Mouse (Mus musculus) neural tube, embryonic 12.5 days (tissue): ENCODE results near the gene Agt. TPM values are rescaled to one million over a fixed set of nuclear protein-coding genes. Genes with fewer than 3 reads are reported as not detected.

Source experiments
- ATAC-seq: fragments of 200-750 bp; cut with Nextera tagmentation; 2 replicates; pipeline ENCODE4 v1.8.0; 2017; ENCODE audit warnings: low read depth, mild to moderate bottlenecking, moderate TSS enrichment, moderate library complexity; ENCODE audit not compliant: low FRiP score
- H3K27ac ChIP-seq: fragments of 300-500 bp; sonication (generic); 2 replicates; pipeline ENCODE4 v1.5.1; 2016
- H3K27me3 ChIP-seq: fragments of 300-500 bp; sonication (generic); replicated peaks from 2 replicates; pipeline ENCODE4 v1.6.1; 2016; ENCODE audit warnings: mild to moderate bottlenecking
- H3K36me3 ChIP-seq: fragments of 300-500 bp; sonication (generic); 2 replicates; pipeline ENCODE4 v1.6.1; 2016; ENCODE audit warnings: mild to moderate bottlenecking
- H3K4me1 ChIP-seq: fragments of 300-500 bp; sonication (generic); 2 replicates; pipeline ENCODE4 v1.6.1; 2016
- H3K4me2 ChIP-seq: fragments of 300-500 bp; sonication (generic); replicated peaks from 2 replicates; pipeline ENCODE4 v1.6.1; 2016; ENCODE audit warnings: mild to moderate bottlenecking
- H3K4me3 ChIP-seq: fragments of 300-500 bp; sonication (generic); 2 replicates; pipeline ENCODE4 v1.5.1; 2016
- H3K9ac ChIP-seq: fragments of 300-500 bp; sonication (generic); 2 replicates; pipeline ENCODE4 v1.6.1; 2016; ENCODE audit warnings: mild to moderate bottlenecking
- H3K9me3 ChIP-seq: fragments of 300-500 bp; sonication (generic); 2 replicates; pipeline ENCODE4 v1.6.1; 2016; ENCODE audit warnings: mild to moderate bottlenecking
- WGBS: fragments of 180-500 bp; shearing (Covaris S2); methylation state at CpG from one replicate; pipeline ENCODE4 v1.1.7; 2016; 5-methylcytosine and 5-hydroxymethylcytosine counted together
- polyA plus RNA-seq: library from polyadenylated mRNA; unstranded; fragments of >200 nt; fragmentation: Nextera tagmentation; extraction: Ambion mirVana; gene quantifications from 2 replicates; pipeline ENCODE4 v1.2.1, GENCODE M21; 2016

Gene Agt
- 0.10 and 0.29 TPM in 2 replicates for polyA plus RNA-seq

GRCm38 (mm10) chr8:124569593-124569992 lies at the start of gene Agt:
Agt (minus strand) TSS chr8:124569706.
- 90% methylated on average over 2 of the region's 2 CpGs for WGBS
- no peak for ATAC-seq

DNA sequence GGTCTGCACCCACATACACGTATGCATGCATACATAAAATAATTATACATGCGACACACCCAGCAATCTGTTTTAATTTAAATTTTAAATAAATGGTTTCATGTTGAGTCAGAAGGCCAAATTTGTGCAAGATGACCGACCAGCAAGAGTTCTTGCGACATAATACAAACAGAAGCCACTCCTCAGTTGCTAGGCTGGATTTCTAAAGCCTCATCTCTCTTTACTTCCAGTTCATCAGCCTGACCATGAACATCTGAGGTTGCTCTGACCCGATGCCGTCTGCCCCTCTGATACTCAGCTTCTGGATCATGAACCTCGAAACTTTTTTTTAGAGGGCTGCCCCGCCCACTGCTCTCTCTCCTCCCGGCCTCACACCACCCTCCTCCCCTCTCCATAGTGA lies 48.7 kb upstream of the Agt start:
- H3K4me3 ChIP-seq = no peak overlapping the region
- H3K9ac ChIP-seq = no peak overlapping the region
- 64% methylated on average over 9 of the region's 9 CpGs for WGBS
- H3K4me1 ChIP-seq = no peaks in the 10 kb centered on the region
- H3K27ac ChIP-seq = no peak overlapping the region
- H3K4me2 ChIP-seq = no peak overlapping the region
- H3K9me3 ChIP-seq = no peaks in the 10 kb centered on the region
- H3K36me3 ChIP-seq = no peaks in the 10 kb centered on the region
- H3K27me3 ChIP-seq = peaks cover 5% of the 10 kb centered on the region; the same call in 1 of the 2 replicates
- ATAC-seq = no peak

More at GRCm38 (mm10) chr8:124569593-124569992, at the start of gene Agt:
- Histone ChIP-seq H3K9me3 (no peaks in the 10 kb centered on the region), H3K9ac (no peak within 1 kb of the TSS), H3K36me3 (no peaks in the 10 kb centered on the region), H3K4me1 (no peaks in the 10 kb centered on the region), H3K4me2 (no peak within 1 kb of the TSS), H3K27me3 (no peaks in the 10 kb centered on the region), H3K27ac (no peak within 1 kb of the TSS), H3K4me3 (no peak within 1 kb of the TSS)

DNA sequence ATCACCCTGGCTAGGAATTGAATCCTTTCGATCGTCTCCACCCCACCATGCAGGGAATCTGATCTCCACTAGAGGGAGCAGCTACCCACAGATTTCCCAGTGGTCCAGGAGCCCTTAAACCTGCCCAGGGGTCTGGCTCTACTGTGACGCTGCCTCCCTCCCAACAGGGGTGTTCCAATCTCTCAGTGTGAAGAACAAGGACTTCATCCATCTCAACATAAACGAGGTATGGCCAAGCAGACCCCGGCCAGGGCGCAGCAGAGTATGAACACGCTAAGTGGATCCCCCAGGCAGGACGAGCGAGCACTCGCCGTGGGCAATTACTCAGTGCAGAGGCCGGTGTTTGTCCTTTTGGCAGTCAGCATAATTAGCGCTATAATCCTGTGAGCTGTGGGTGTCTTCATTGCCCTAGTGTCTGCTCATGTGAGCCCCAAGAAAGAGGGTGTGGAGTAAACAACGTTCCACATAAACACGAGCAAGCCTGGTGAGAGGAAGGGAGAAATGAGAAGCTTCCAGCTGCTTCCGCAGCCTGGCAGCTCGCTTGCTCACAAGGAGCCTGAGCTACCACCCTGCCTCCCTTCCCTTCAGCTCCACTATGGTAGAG lies 47.9 kb upstream of the Agt start:
- Histone ChIP-seq H3K4me2 (peak overlapping the region; percentile 57), H3K27ac (no peak overlapping the region; the same call in 1 of the 2 replicates), H3K9me3 (no peaks in the 10 kb centered on the region), H3K4me3 (peak overlapping the region; percentile 28), H3K36me3 (no peaks in the 10 kb centered on the region), H3K4me1 (no peaks in the 10 kb centered on the region), H3K27me3 (peaks cover 5% of the 10 kb centered on the region; the same call in 1 of the 2 replicates), H3K9ac (peak overlapping the region; percentile 43)
- WGBS = 8% methylated on average over 17 of the region's 17 CpGs
- ATAC-seq = peak; percentile 82

- WGBS = 85% methylated on average over 5 of the region's 6 CpGs
Measured at GRCm38 (mm10) chr8:124614325-124614724, 44.8 kb upstream of the Agt start.

GRCm38 (mm10) chr8:124608972-124609353 lies 39.5 kb upstream of the Agt start:
- 80% methylated on average over 9 of the region's 9 CpGs for WGBS

More at GRCm38 (mm10) chr8:124614325-124614724, 44.8 kb upstream of the Agt start:
- H3K4me3 ChIP-seq = no peak overlapping the region
- no peak overlapping the region for H3K9ac ChIP-seq
- no peak overlapping the region for H3K27ac ChIP-seq
- no peaks in the 10 kb centered on the region for H3K4me1 ChIP-seq
- no peak overlapping the region for H3K4me2 ChIP-seq
- H3K9me3 ChIP-seq = no peaks in the 10 kb centered on the region
- ATAC-seq = no peak
- no peaks in the 10 kb centered on the region for H3K36me3 ChIP-seq
- peaks cover 5% of the 10 kb centered on the region; the same call in 1 of the 2 replicates for H3K27me3 ChIP-seq

DNA sequence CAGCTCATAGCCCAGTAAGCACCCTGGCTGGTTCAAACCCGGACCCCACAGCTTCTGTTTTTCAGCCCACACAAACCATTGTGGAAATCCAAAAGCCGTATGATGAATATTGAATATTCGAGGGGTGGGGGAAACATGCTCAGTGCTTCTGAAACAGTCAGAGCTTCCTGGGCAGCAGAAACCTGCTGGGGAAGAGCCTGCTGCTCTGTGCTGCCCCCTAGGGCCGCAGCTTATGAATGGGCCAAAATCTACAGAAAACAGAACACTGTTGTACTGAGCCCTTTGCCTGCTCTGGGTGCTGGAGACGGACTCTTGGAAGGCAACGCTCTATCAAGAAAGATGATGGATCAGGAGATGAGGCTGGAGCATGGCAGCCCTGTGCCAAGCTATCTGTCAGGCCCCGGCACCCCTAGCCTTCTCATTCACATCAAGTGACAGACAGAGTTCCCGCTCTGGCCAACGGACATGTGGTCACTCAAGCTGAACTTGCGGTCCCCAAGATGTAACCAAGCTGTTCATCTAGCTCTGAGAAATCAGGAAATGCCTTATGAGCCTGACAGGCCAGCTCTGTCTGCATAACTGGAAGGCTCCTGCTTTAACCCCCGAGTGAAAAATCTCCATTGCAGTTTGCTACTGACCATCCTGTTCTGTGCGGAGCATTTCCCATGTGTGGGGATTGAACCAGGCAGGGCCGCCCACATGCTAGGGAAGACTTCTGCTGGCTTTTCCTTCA lies 38.9 kb upstream of the Agt start:
- no peak for ATAC-seq
- Histone ChIP-seq H3K27me3 (no peaks in the 10 kb centered on the region), H3K27ac (no peak overlapping the region), H3K4me1 (no peaks in the 10 kb centered on the region), H3K4me2 (no peak overlapping the region), H3K36me3 (no peaks in the 10 kb centered on the region), H3K9ac (no peak overlapping the region), H3K4me3 (no peak overlapping the region), H3K9me3 (no peaks in the 10 kb centered on the region)
- 77% methylated on average over 13 of the region's 13 CpGs for WGBS

More at GRCm38 (mm10) chr8:124608972-124609353, 39.5 kb upstream of the Agt start:
- H3K27ac ChIP-seq = no peak overlapping the region
- H3K9ac ChIP-seq = no peak overlapping the region
- no peaks in the 10 kb centered on the region for H3K27me3 ChIP-seq
- no peaks in the 10 kb centered on the region for H3K9me3 ChIP-seq
- ATAC-seq = no peak
- H3K36me3 ChIP-seq = no peaks in the 10 kb centered on the region
- H3K4me1 ChIP-seq = no peaks in the 10 kb centered on the region
- H3K4me3 ChIP-seq = no peak overlapping the region
- H3K4me2 ChIP-seq = no peak overlapping the region

GRCm38 (mm10) chr8:124604066-124604465 lies 34.6 kb upstream of the Agt start:
- Histone ChIP-seq H3K27me3 (no peaks in the 10 kb centered on the region), H3K4me1 (no peaks in the 10 kb centered on the region), H3K36me3 (no peaks in the 10 kb centered on the region), H3K27ac (no peak overlapping the region), H3K4me3 (no peak overlapping the region), H3K9ac (no peak overlapping the region), H3K9me3 (no peaks in the 10 kb centered on the region), H3K4me2 (no peak overlapping the region)
- ATAC-seq = no peak
- 76% methylated on average over 5 of the region's 5 CpGs for WGBS

DNA sequence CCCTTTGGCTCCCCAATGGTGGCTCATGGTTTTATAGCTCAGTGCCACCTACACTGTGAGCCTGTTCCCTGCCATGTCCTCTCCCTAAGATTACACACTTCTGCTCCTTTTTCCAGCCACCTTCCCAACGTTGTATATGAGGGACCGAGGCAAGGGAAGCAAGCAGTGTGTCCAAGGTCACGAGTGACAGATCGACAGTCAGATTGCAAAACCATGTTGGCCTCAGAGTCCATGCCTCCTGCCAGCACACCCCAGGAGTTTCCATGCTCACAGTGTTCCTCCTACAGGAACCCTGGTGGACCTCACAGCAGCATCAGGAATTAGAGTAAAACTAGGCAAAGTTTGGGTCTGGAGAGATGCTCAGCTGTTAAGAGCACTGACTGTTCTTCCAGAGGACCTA lies 19.9 kb upstream of the Agt start:
- WGBS = 76% methylated on average over 4 of the region's 4 CpGs
- no peaks in the 10 kb centered on the region for H3K36me3 ChIP-seq
- no peak overlapping the region for H3K27ac ChIP-seq
- no peak overlapping the region for H3K4me2 ChIP-seq
- no peak overlapping the region for H3K4me3 ChIP-seq
- no peak overlapping the region for H3K9ac ChIP-seq
- ATAC-seq = no peak
- no peaks in the 10 kb centered on the region for H3K27me3 ChIP-seq
- H3K4me1 ChIP-seq = no peaks in the 10 kb centered on the region
- no peaks in the 10 kb centered on the region for H3K9me3 ChIP-seq

- H3K9ac ChIP-seq = no peak overlapping the region
- ATAC-seq = no peak
- WGBS = 79% methylated on average over 2 of the region's 2 CpGs
Measured at GRCm38 (mm10) chr8:124586556-124586955, 17.1 kb upstream of the Agt start.

GRCm38 (mm10) chr8:124585718-124586425 lies 16.4 kb upstream of the Agt start:
- Histone ChIP-seq H3K4me3 (no peak overlapping the region), H3K36me3 (no peaks in the 10 kb centered on the region), H3K4me1 (no peaks in the 10 kb centered on the region), H3K27ac (no peak overlapping the region), H3K4me2 (no peak overlapping the region), H3K27me3 (no peaks in the 10 kb centered on the region), H3K9me3 (no peaks in the 10 kb centered on the region), H3K9ac (no peak overlapping the region)
- WGBS = 50% methylated on average over 3 of the region's 3 CpGs
- no peak for ATAC-seq

More at GRCm38 (mm10) chr8:124586556-124586955, 17.1 kb upstream of the Agt start:
- H3K4me2 ChIP-seq = no peak overlapping the region
- no peaks in the 10 kb centered on the region for H3K36me3 ChIP-seq
- H3K9me3 ChIP-seq = no peaks in the 10 kb centered on the region
- no peaks in the 10 kb centered on the region for H3K27me3 ChIP-seq
- H3K27ac ChIP-seq = no peak overlapping the region
- H3K4me1 ChIP-seq = no peaks in the 10 kb centered on the region
- H3K4me3 ChIP-seq = no peak overlapping the region

GRCm38 (mm10) chr8:124576751-124577150 lies 7.2 kb upstream of the Agt start:
- H3K4me1 ChIP-seq = no peaks in the 10 kb centered on the region
- H3K4me2 ChIP-seq = no peak overlapping the region
- H3K27ac ChIP-seq = no peak overlapping the region
- H3K4me3 ChIP-seq = no peak overlapping the region
- no peaks in the 10 kb centered on the region for H3K9me3 ChIP-seq
- H3K36me3 ChIP-seq = no peaks in the 10 kb centered on the region
- ATAC-seq = no peak
- no peaks in the 10 kb centered on the region for H3K27me3 ChIP-seq
- no peak overlapping the region for H3K9ac ChIP-seq
- WGBS = 75% methylated on average over 1 of the region's 1 CpGs

- Histone ChIP-seq H3K4me2 (no peak within 1 kb of the TSS), H3K9me3 (no peaks in the 10 kb centered on the region), H3K27me3 (no peaks in the 10 kb centered on the region), H3K4me3 (no peak within 1 kb of the TSS), H3K4me1 (no peaks in the 10 kb centered on the region), H3K9ac (no peak within 1 kb of the TSS), H3K27ac (no peak within 1 kb of the TSS), H3K36me3 (no peaks in the 10 kb centered on the region)
- no peak for ATAC-seq
- 91% methylated on average over 8 of the region's 8 CpGs for WGBS
Measured at GRCm38 (mm10) chr8:124575811-124576210, 6.3 kb upstream of the Agt start, which contains the start of gene Capn9. Capn9 (plus strand) TSS chr8:124576111.
